Mouse (Mus musculus) E14TG2a.4 (cell line): Measurements from ENCODE around the gene Tnfrsf13c.
"Not testable (repeated sequence)": the region's sequence is repeated elsewhere in the genome, so short reads cannot be mapped to it uniquely, and the experiment has no call there.

Source experiments
- H3K27me3 ChIP-seq: 2 replicates; pipeline ENCODE4 v1.6.1; 2014; ENCODE audit warnings: low read length, control low read depth; ENCODE audit not compliant: insufficient read depth
- H3K36me3 ChIP-seq: 2 replicates; pipeline ENCODE4 v1.6.1; 2014; ENCODE audit warnings: low read length, control low read depth; ENCODE audit not compliant: insufficient read depth
- H3K4me1 ChIP-seq: replicated peaks from 2 replicates; pipeline ENCODE4 v1.6.1; 2014; ENCODE audit warnings: low read depth, low read length, control low read depth
- H3K4me3 ChIP-seq: replicated peaks from 2 replicates; pipeline ENCODE4 v1.5.1; 2014; ENCODE audit warnings: mild to moderate bottlenecking, low read length
- H3K9me3 ChIP-seq: 2 replicates; pipeline ENCODE4 v1.6.1; 2014; ENCODE audit warnings: low read length, control low read depth
- CTCF ChIP-seq: conservative IDR thresholded peaks from 2 replicates; pipeline ENCODE4 v1.5.1; 2014; ENCODE audit warnings: low read length
- NANOG ChIP-seq: IDR thresholded peaks from 2 replicates; pipeline ENCODE4 v1.6.1; 2014; ENCODE audit warnings: borderline replicate concordance, low read length, mixed read lengths
- POU5F1 ChIP-seq: IDR thresholded peaks from 2 replicates; pipeline ENCODE4 v1.6.1; 2014; ENCODE audit warnings: low read length, borderline replicate concordance

Gene Tnfrsf13c

DNA sequence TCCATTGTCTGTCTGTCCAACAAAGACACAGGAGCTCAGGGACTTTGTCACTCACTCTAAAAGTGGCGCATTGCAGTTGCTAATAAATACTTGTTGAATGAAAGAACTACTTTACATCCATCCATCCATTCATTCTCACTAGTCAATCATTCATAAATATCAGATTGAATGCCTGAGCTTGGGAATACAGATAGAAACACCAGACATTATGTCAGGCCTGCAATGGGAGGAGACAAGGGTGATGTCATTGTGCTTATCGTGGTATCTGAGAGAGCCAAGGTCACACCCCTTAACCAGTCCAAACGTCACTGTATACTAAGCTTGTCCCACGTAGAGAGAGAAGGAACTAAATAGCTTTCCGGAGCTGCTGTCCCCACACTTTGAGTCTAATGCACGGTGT, 27.9 kb upstream of the Tnfrsf13c start, which contains the start of gene 1500009C09Rik:
Gene 1500009C09Rik, plus strand, starts transcription at position 301 of the 400 bp plus-strand sequence.
- H3K4me3 ChIP-seq = no peak within 1 kb of the TSS
- peaks cover 5% of the 10 kb centered on the region; the same call in 1 of the 2 replicates for H3K9me3 ChIP-seq
- H3K36me3 ChIP-seq = no peaks in the 10 kb centered on the region
- H3K4me1 ChIP-seq = peaks cover 87% of the 10 kb centered on the region
- no peaks in the 10 kb centered on the region for H3K27me3 ChIP-seq
- TF ChIP-seq CTCF (no peak), POU5F1 (no peak; the same call in 1 of the 2 replicates), NANOG (no peak)

DNA sequence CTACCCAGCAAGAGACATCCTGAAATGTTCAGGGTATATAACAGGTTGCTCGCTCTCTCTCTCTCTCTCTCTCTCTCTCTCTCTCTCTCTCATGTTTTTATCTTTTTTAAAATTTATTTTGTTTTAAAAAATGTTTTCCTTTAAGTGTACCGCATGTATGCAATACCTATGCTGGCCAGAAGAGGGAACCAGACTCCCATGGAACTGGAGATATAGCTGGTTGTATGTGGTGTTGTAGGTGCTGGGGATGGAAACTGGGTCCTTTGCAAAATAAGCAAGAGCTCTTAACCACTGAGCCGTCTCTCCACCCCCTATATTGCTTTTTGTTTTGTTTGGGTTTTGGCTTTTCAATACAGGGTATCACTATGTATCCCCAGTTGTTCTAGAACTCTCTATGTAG, 27.4 kb upstream of the Tnfrsf13c start:
- Histone ChIP-seq H3K36me3 (no peaks in the 10 kb centered on the region), H3K27me3 (no peaks in the 10 kb centered on the region), H3K4me1 (peaks cover 87% of the 10 kb centered on the region), H3K4me3 (no peak overlapping the region), H3K9me3 (peaks cover 5% of the 10 kb centered on the region; the same call in 1 of the 2 replicates)
- TF ChIP-seq CTCF (peak; percentile 79), NANOG (no peak)

DNA sequence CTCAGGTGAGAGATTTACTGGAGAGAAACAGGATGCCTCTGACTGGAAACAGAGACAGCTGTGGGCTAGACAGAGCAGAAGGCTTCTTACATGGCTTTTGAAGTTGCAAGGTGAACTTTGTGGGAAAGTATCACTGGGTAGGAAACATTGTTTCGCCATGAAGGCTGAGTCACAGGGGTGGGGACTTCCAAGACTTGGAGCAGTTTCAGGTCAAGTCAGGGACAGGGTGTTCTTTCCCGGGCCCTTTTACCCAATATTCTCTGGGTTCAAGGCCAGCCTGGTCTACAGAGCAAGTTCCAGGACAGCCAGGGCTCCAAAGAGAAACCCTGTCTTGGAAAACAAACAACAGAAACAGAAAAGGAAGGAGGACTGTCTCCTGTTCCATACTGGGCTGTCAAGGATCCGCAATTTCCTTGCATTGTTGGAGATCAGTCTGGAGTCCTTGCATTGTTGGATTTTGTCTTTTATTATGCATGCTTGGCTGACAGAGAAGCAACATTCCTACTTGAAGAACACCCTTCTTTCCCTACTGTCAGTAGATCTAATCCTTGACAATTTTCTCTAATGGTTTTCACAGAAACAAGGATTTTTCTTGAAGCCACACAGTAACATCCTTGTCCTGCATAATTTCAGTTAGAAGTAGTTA, 23.1 kb upstream of the Tnfrsf13c start:
- TF ChIP-seq POU5F1 (peak; percentile 79; the same call in 1 of the 2 replicates), NANOG (peak; percentile 73), CTCF (no peak)
- Histone ChIP-seq H3K36me3 (peaks cover 10% of the 10 kb centered on the region), H3K9me3 (peaks cover 5% of the 10 kb centered on the region; the same call in 1 of the 2 replicates), H3K4me1 (peaks cover 79% of the 10 kb centered on the region), H3K27me3 (no peaks in the 10 kb centered on the region), H3K4me3 (no peak overlapping the region; the same call in 1 of the 2 replicates)

DNA sequence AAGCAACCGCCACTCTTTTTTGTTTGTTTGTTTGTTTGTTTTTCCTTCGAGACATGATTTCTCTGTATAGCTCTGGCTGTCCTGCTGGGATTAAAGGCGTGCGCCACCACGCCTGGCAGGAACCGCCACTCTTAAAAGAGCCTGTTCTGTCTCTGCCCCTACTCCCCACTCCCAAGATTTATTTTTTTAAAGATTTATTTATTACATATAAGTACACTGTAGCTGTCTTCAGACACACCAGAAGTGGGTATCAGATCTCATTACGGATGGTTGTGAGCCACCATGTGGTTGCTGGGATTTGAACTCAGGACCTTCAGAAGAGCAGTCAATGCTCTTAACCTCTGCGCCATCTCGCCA, 20.6 kb upstream of the Tnfrsf13c start:
- Histone ChIP-seq H3K4me3 (peak overlapping the region; percentile 94), H3K4me1 (peaks cover 82% of the 10 kb centered on the region), H3K36me3 (peaks cover 33% of the 10 kb centered on the region)
- H3K9me3 ChIP-seq, H3K27me3 ChIP-seq: not testable (repeated sequence)

DNA sequence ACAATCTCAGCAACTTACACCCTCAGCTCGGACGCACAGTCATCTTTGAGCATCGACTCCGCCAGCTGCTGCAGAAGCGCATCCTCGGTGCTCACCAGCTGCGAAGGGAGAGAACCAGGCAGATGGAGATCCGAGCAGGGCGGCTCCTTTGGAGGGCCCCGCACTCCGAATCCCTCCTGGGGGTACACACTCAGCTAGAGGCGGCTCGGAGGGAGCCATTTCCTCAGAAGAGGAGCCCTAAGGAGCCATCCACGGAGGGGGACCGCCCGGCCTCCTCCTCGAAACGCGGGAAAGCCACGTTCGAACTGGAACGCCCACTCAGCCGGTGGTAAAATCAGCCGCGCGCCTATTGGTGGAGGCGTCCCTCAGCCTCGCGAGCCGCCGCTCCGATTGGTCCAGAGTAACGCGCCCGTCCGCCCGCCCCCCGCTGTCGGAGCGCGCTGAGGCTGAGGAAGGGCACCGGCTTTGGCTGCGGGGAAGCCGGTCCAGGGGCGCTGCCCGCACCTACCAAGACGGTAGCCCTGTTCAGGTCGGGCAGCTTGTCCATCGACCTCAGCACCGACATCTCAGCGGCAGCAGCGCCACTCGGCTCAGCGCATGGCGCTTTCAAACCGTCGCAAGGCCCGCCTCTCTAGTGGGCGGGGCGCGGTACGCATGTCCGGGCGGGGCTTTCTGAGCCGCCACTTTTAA, 20.1 kb upstream of the Tnfrsf13c start, which contains the start of gene Cenpm:
Gene Cenpm, minus strand, starts transcription at position 634 of the 690 bp plus-strand sequence.
- TF ChIP-seq CTCF (no peak), NANOG (no peak), POU5F1 (no peak)
- H3K4me3 ChIP-seq = peak within 1 kb of the TSS; percentile 94
- H3K4me1 ChIP-seq = peaks cover 83% of the 10 kb centered on the region
- H3K27me3 ChIP-seq = no peaks in the 10 kb centered on the region
- H3K9me3 ChIP-seq = no peaks in the 10 kb centered on the region
- H3K36me3 ChIP-seq = peaks cover 38% of the 10 kb centered on the region

DNA sequence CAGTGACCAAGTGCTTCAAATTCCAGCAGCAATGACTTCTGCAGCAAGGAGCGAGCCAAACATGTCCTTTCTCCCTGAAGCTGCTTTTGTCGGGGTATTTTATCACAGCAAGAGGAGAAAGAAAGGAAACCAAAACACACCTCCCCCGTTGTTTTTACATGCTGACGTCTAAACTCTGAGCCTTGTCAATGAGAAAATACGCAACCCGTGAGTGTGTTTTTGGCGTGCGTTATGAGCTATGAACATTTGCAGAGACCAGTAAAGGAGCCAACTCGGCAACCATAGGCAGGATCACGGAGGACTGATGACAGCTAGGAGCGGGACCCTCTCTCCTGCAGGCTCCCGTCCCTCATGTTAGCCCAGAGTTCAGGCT, 19.6 kb upstream of the Tnfrsf13c start:
- TF ChIP-seq CTCF (no peak), POU5F1 (no peak), NANOG (no peak)
- peaks cover 43% of the 10 kb centered on the region for H3K36me3 ChIP-seq
- peaks cover 83% of the 10 kb centered on the region for H3K4me1 ChIP-seq
- no peaks in the 10 kb centered on the region for H3K9me3 ChIP-seq
- peak overlapping the region; percentile 94 for H3K4me3 ChIP-seq
- H3K27me3 ChIP-seq = no peaks in the 10 kb centered on the region

DNA sequence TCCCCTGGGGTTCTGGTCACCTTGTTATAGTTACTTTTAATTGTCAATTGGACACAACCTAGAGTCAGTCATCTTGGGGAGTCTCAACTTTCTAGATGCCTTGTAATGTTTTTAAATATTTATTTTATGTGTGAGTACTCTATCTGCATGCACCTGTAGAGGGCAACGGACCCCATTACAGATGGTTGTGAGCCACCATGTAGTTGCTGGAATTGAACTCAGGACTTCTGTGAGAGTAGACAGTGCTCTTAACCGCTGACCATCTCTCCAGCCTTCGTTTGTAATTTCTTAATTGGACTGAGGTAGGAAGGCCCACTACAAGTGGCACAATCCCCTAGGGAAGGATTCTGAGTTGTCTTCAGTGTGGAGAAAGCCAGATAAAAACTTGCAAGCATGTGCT, 19.1 kb upstream of the Tnfrsf13c start:
- Histone ChIP-seq H3K9me3 (no peaks in the 10 kb centered on the region), H3K27me3 (no peaks in the 10 kb centered on the region)
- no peak for TF ChIP-seq NANOG
- TF ChIP-seq POU5F1 = no peak
- TF ChIP-seq CTCF = no peak

DNA sequence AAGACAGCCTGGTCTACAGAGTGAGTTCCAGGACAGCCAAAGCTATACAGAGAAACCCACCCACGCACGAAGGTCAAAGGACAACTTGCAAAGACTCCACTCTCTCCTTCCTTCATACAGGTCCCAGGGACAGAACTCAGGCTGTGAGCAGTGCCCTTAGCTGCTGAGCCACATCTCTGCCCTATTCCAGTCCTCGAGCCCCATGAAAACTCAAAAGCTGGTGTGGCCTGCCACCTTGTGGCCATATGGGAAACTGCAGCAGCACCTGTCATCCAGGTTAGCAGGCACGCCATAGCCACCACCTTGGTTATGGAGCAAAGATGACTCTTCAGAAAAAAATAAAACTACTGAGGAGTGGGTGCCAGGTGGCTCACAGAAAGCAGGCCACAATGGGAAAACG, 12.4 kb upstream of the Tnfrsf13c start:
- peaks cover 94% of the 10 kb centered on the region for H3K4me1 ChIP-seq
- peaks cover 98% of the 10 kb centered on the region for H3K36me3 ChIP-seq
- H3K4me3 ChIP-seq = no peak overlapping the region
- TF ChIP-seq NANOG = no peak
- TF ChIP-seq POU5F1 = no peak
- peak; percentile 99 for TF ChIP-seq CTCF
- H3K27me3 ChIP-seq = no peaks in the 10 kb centered on the region
- H3K9me3 ChIP-seq = no peaks in the 10 kb centered on the region

More for the DNA sequence above, 19.1 kb upstream of the Tnfrsf13c start:
- H3K4me1 ChIP-seq = peaks cover 83% of the 10 kb centered on the region
- peak overlapping the region; percentile 94 for H3K4me3 ChIP-seq
- H3K36me3 ChIP-seq = peaks cover 48% of the 10 kb centered on the region

DNA sequence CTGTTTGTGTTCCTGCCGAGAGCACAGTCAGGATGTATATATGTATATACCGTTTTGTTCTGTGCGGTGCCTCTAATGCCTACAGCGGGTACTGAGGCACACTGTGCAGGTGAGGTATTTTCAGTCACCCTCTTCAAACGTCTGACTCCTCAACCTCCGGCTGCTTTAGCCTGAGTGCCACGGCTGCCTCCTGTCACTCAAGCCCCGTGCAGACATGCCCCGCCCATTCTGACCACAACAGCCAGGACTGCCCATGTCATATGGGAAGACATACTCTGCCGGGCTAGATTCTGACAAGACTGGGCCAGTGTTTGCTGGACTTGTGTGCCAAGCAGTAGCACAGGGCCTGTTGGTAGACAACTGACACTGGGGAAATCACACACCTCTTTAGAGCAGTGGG, 11.5 kb upstream of the Tnfrsf13c start:
- Histone ChIP-seq H3K9me3 (no peaks in the 10 kb centered on the region), H3K27me3 (no peaks in the 10 kb centered on the region), H3K36me3 (peaks cover 89% of the 10 kb centered on the region), H3K4me3 (0 out of 2 replicates have a peak overlapping the region, but pooled peaks have one; percentile 13), H3K4me1 (peaks cover 90% of the 10 kb centered on the region)
- TF ChIP-seq NANOG (no peak), CTCF (no peak), POU5F1 (no peak)
